Mouse (Mus musculus) midbrain, embryonic 14.5 days (tissue): ENCODE results near the gene Mapk8ip1. TPM values are rescaled to one million over a fixed set of nuclear protein-coding genes. Genes with fewer than 3 reads are reported as not detected.

Experiments used
- ATAC-seq: fragments of 200-750 bp; cut with Nextera tagmentation; 2 replicates; pipeline ENCODE4 v1.8.0; 2017; ENCODE audit warnings: moderate number of reproducible peaks, moderate library complexity; ENCODE audit not compliant: low FRiP score, low TSS enrichment
- DNase-seq: peaks from one replicate; pipeline ENCODE4 v3.0.0-alpha.2; 2015
- H3K27ac ChIP-seq: fragments of 300-500 bp; sonication (generic); replicated peaks from 2 replicates; pipeline ENCODE4 v1.5.1; 2014; ENCODE audit warnings: mild to moderate bottlenecking, low read depth, low read length, moderate library complexity
- H3K27me3 ChIP-seq: fragments of 300-500 bp; sonication (generic); 2 replicates; pipeline ENCODE4 v1.6.1; 2014; ENCODE audit warnings: low read length, control low read depth, mixed read lengths; ENCODE audit not compliant: control insufficient read depth, insufficient read depth
- H3K36me3 ChIP-seq: fragments of 300-500 bp; sonication (generic); 2 replicates; pipeline ENCODE4 v1.6.1; 2014; ENCODE audit warnings: low read length, control low read depth; ENCODE audit not compliant: control insufficient read depth, insufficient read depth
- H3K4me1 ChIP-seq: fragments of 300-500 bp; sonication (generic); 2 replicates; pipeline ENCODE4 v1.6.1; 2014; ENCODE audit warnings: mild to moderate bottlenecking, antibody characterized with exemption, low read length, control low read depth; ENCODE audit not compliant: control insufficient read depth, insufficient read depth
- H3K4me2 ChIP-seq: fragments of 300-500 bp; sonication (generic); 2 replicates; pipeline ENCODE4 v1.6.1; 2014; ENCODE audit warnings: mild to moderate bottlenecking, low read length, moderate library complexity
- H3K4me3 ChIP-seq: fragments of 300-500 bp; sonication (generic); replicated peaks from 2 replicates; pipeline ENCODE4 v1.5.1; 2014; ENCODE audit warnings: low read depth, low read length
- H3K9ac ChIP-seq: fragments of 300-500 bp; sonication (generic); replicated peaks from 2 replicates; pipeline ENCODE4 v1.6.1; 2014; ENCODE audit warnings: mild to moderate bottlenecking, low read length, moderate library complexity
- H3K9me3 ChIP-seq: fragments of 300-500 bp; sonication (generic); 2 replicates; pipeline ENCODE4 v1.6.1; 2016; ENCODE audit warnings: low read length, control low read depth, mixed read lengths; ENCODE audit not compliant: control insufficient read depth
- WGBS: fragments of 180-500 bp; shearing (Covaris S2); extraction: QIAGEN DNeasy Blood & Tissue Kit; methylation state at CpG from one replicate; pipeline ENCODE4 v1.1.7; 2014; 5-methylcytosine and 5-hydroxymethylcytosine counted together
- polyA plus RNA-seq: library from polyadenylated mRNA; unstranded; fragments of >200 nt; fragmentation: Nextera tagmentation; extraction: Ambion mirVana; gene quantifications from 2 replicates; pipeline ENCODE4 v1.2.1, GENCODE M21; 2014

The Mapk8ip1 gene
- polyA plus RNA-seq, 1 experiment from 2014 or later = 62.4 TPM

DNA sequence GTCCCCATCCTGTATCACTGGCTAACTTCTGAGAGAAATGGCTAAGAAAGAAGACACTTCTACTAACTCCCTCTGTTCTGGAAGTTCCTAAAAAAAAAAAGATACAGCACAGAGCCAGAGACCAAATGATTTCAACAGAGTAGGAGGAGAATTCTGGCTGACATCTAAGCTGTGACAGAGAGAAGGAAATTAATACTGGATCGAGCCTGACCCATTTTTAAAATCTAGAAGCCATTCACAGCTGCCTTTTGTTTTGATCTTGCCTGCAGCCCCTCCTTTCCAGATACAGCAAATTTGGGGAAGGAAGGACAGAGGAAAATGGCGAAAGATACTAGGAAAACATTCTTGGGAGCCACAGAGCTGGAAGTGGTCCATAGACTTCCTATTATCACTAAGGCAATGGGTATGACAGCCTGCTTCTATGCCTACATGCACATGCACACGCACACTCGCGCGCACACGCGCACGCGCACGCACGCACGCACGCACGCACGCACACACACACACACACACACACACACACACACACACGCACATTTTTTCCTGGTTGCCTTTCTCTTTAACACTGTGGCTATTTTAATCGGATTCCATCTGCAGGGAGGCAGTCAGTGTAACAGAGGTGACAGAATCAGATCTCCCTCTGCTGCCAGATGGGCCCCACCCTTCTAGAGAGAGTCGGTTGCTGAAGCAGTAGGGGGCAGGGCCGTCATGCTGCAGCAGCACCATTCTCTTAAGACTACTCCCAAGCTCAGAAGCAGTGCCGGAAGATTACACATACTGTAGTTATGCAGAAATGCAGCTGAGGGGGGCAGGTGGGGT is 29.9 kb upstream of the Mapk8ip1 start:
- peaks cover 39% of the 10 kb centered on the region for H3K4me1 ChIP-seq
- peak overlapping the region; percentile 88 for H3K4me2 ChIP-seq

GRCm38 (mm10) chr2:92430089-92430488 is 29.0 kb upstream of the Mapk8ip1 start:
- Histone ChIP-seq H3K9me3 (no peaks in the 10 kb centered on the region), H3K4me3 (no peak overlapping the region), H3K4me2 (no peak overlapping the region), H3K4me1 (peaks cover 47% of the 10 kb centered on the region), H3K27ac (no peak overlapping the region), H3K36me3 (peaks cover 7% of the 10 kb centered on the region; the same call in 1 of the 2 replicates), H3K9ac (no peak overlapping the region), H3K27me3 (no peaks in the 10 kb centered on the region)
- ATAC-seq (no peak), DNase-seq (no peak)
- 85% methylated on average over 2 of the region's 2 CpGs for WGBS

More for the DNA sequence above, 29.9 kb upstream of the Mapk8ip1 start:
- Histone ChIP-seq H3K9me3 (no peaks in the 10 kb centered on the region), H3K27me3 (no peaks in the 10 kb centered on the region), H3K36me3 (peaks cover 5% of the 10 kb centered on the region; the same call in 1 of the 2 replicates), H3K27ac (peak overlapping the region; percentile 86), H3K4me3 (peak overlapping the region; percentile 60), H3K9ac (peak overlapping the region; percentile 55)
- WGBS = 52% methylated on average over 21 of the region's 21 CpGs
- peak; percentile 29; the same call in 1 of the 2 replicates for ATAC-seq
- DNase-seq = peak; percentile 76

DNA sequence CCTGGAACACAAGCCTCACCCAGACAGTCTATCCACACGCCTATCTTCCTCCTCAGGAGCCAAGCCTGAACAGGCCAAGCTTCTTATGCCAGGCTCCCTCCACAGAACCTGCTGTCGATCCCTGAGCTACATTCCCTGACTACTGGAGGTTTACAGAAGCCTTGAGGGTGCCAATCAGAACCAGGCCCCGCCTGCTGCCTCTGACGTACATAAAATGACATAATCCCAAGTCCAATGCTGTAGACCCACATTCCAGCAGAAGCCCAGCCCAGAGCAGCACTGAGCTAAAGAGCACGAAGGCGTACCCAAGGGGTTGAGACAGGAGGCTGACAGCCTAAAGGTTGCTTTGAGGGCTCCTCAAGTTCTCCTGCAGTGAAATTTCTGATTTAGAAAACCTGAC is 26.8 kb upstream of the Mapk8ip1 start:
- ATAC-seq (no peak), DNase-seq (peak; percentile 72)
- H3K4me3 ChIP-seq = no peak overlapping the region
- H3K27ac ChIP-seq = no peak overlapping the region
- no peak overlapping the region for H3K4me2 ChIP-seq
- no peak overlapping the region for H3K9ac ChIP-seq
- WGBS = 51% methylated on average over 6 of the region's 6 CpGs
- H3K27me3 ChIP-seq = no peaks in the 10 kb centered on the region
- no peaks in the 10 kb centered on the region for H3K9me3 ChIP-seq
- peaks cover 24% of the 10 kb centered on the region for H3K36me3 ChIP-seq
- peaks cover 53% of the 10 kb centered on the region for H3K4me1 ChIP-seq

GRCm38 (mm10) chr2:92426426-92426825 is 25.4 kb upstream of the Mapk8ip1 start:
- H3K9me3 ChIP-seq = no peaks in the 10 kb centered on the region
- H3K27me3 ChIP-seq = no peaks in the 10 kb centered on the region
- WGBS = 94% methylated on average over 3 of the region's 3 CpGs
- H3K4me3 ChIP-seq = no peak overlapping the region
- ATAC-seq (no peak), DNase-seq (no peak)
- no peak overlapping the region for H3K9ac ChIP-seq
- peaks cover 39% of the 10 kb centered on the region for H3K4me1 ChIP-seq
- H3K4me2 ChIP-seq = no peak overlapping the region
- H3K27ac ChIP-seq = 0 out of 2 replicates have a peak overlapping the region, but pooled peaks have one; percentile 2
- peaks cover 38% of the 10 kb centered on the region for H3K36me3 ChIP-seq

GRCm38 (mm10) chr2:92425366-92425765 is 24.3 kb upstream of the Mapk8ip1 start:
- Histone ChIP-seq H3K9ac (no peak overlapping the region), H3K36me3 (peaks cover 48% of the 10 kb centered on the region), H3K27me3 (no peaks in the 10 kb centered on the region), H3K4me1 (peaks cover 28% of the 10 kb centered on the region), H3K27ac (peak overlapping the region; percentile 71), H3K4me3 (no peak overlapping the region), H3K9me3 (no peaks in the 10 kb centered on the region), H3K4me2 (no peak overlapping the region)
- WGBS = 57% methylated on average over 4 of the region's 4 CpGs
- ATAC-seq (no peak), DNase-seq (no peak)

GRCm38 (mm10) chr2:92424462-92425308 is 23.6 kb upstream of the Mapk8ip1 start:
- no peaks in the 10 kb centered on the region for H3K27me3 ChIP-seq
- no peak overlapping the region; the same call in 1 of the 2 replicates for H3K4me2 ChIP-seq
- no peak overlapping the region for H3K9ac ChIP-seq
- peak overlapping the region; percentile 78 for H3K27ac ChIP-seq
- H3K9me3 ChIP-seq = no peaks in the 10 kb centered on the region
- no peak overlapping the region for H3K4me3 ChIP-seq
- 24% methylated on average over 9 of the region's 9 CpGs for WGBS
- H3K36me3 ChIP-seq = peaks cover 55% of the 10 kb centered on the region
- peak; percentile 70 for DNase-seq
- peak; percentile 51 for ATAC-seq
- peaks cover 27% of the 10 kb centered on the region for H3K4me1 ChIP-seq

- ATAC-seq (peak; percentile 46; the same call in 1 of the 2 replicates), DNase-seq (peak; percentile 66)
- no peak overlapping the region for H3K4me2 ChIP-seq
- H3K4me1 ChIP-seq = peaks cover 27% of the 10 kb centered on the region
- H3K27ac ChIP-seq = peak overlapping the region; percentile 78
- no peaks in the 10 kb centered on the region for H3K27me3 ChIP-seq
- no peak overlapping the region for H3K9ac ChIP-seq
- H3K36me3 ChIP-seq = peaks cover 63% of the 10 kb centered on the region
- H3K4me3 ChIP-seq = no peak overlapping the region
- H3K9me3 ChIP-seq = no peaks in the 10 kb centered on the region
- WGBS = 56% methylated on average over 9 of the region's 9 CpGs
These were observed 22.8 kb upstream of the Mapk8ip1 start for GRCm38 (mm10) chr2:92423702-92424461.

- peaks cover 70% of the 10 kb centered on the region for H3K36me3 ChIP-seq
- H3K27ac ChIP-seq = peak overlapping the region; percentile 78; the same call in 1 of the 2 replicates
- H3K4me2 ChIP-seq = no peak overlapping the region
- H3K9ac ChIP-seq = no peak overlapping the region
- H3K27me3 ChIP-seq = no peaks in the 10 kb centered on the region
- no peak overlapping the region for H3K4me3 ChIP-seq
- DNase-seq (no peak), ATAC-seq (no peak)
- peaks cover 27% of the 10 kb centered on the region for H3K4me1 ChIP-seq
- WGBS = 91% methylated on average over 9 of the region's 9 CpGs
- no peaks in the 10 kb centered on the region for H3K9me3 ChIP-seq
These were observed 22.1 kb upstream of the Mapk8ip1 start for GRCm38 (mm10) chr2:92423156-92423555.
